Mouse (Mus musculus) midbrain, embryonic 12.5 days (tissue): ENCODE data around the gene Il18. TPM values are rescaled to one million over a fixed set of nuclear protein-coding genes. Genes with fewer than 3 reads are reported as not detected.

Source experiments
- ATAC-seq: fragments of 200-750 bp; cut with Nextera tagmentation; 2 replicates; pipeline ENCODE4 v1.8.0; 2017; ENCODE audit warnings: low read depth, moderate TSS enrichment, moderate library complexity; ENCODE audit not compliant: low FRiP score
- H3K27ac ChIP-seq: fragments of 300-500 bp; sonication (generic); replicated peaks from 2 replicates; pipeline ENCODE4 v1.5.1; 2016; ENCODE audit warnings: mild to moderate bottlenecking
- H3K27me3 ChIP-seq: fragments of 300-500 bp; sonication (generic); 2 replicates; pipeline ENCODE4 v1.6.1; 2016; ENCODE audit warnings: mild to moderate bottlenecking
- H3K36me3 ChIP-seq: fragments of 300-500 bp; sonication (generic); 2 replicates; pipeline ENCODE4 v1.6.1; 2016
- H3K4me1 ChIP-seq: fragments of 300-500 bp; sonication (generic); 2 replicates; pipeline ENCODE4 v1.6.1; 2016
- H3K4me2 ChIP-seq: fragments of 300-500 bp; sonication (generic); replicated peaks from 2 replicates; pipeline ENCODE4 v1.6.1; 2016; ENCODE audit warnings: mild to moderate bottlenecking, moderate library complexity
- H3K4me3 ChIP-seq: fragments of 300-500 bp; sonication (generic); 2 replicates; pipeline ENCODE4 v1.5.1; 2016; ENCODE audit warnings: mild to moderate bottlenecking
- H3K9ac ChIP-seq: fragments of 300-500 bp; sonication (generic); replicated peaks from 2 replicates; pipeline ENCODE4 v1.6.1; 2016; ENCODE audit warnings: mild to moderate bottlenecking, moderate library complexity
- H3K9me3 ChIP-seq: fragments of 300-500 bp; sonication (generic); 2 replicates; pipeline ENCODE4 v1.6.1; 2016; ENCODE audit warnings: mild to moderate bottlenecking
- WGBS: fragments of 180-500 bp; shearing (Covaris S2); methylation state at CpG from one replicate; pipeline ENCODE4 v1.1.7; 2016; 5-methylcytosine and 5-hydroxymethylcytosine counted together
- polyA plus RNA-seq: library from polyadenylated mRNA; unstranded; fragments of >200 nt; fragmentation: Nextera tagmentation; extraction: Ambion mirVana; gene quantifications from 2 replicates; pipeline ENCODE4 v1.2.1, GENCODE M21; 2016

Gene Il18
- polyA plus RNA-seq, 1 experiment from 2014 or later: 21.9 TPM

DNA sequence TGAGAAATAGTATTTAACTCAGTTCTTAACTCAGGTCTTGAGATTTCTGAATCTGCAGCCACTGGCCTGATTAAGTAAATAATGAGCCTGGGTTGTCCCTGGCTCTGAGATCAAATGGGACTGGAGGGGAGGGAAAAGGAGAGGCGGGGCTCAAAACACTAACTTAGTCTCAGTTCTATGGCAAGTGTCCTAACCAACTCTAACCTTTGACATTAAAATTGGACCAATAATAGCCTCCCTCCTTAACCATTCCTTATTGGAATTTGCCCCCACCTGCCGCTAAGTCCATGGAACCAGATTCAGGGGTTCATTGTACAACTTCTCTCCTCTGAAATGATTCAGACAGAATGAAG, 443 bp downstream of the Il18 start, which contains the start of gene Bco2:
Bco2 (minus strand) TSS at position 88 of the 353 bp plus-strand sequence.
- H3K27me3 ChIP-seq: no peaks in the 10 kb centered on the region
- WGBS: 12% methylated on average over 2 of the region's 2 CpGs
- ATAC-seq: peak; percentile 77

DNA sequence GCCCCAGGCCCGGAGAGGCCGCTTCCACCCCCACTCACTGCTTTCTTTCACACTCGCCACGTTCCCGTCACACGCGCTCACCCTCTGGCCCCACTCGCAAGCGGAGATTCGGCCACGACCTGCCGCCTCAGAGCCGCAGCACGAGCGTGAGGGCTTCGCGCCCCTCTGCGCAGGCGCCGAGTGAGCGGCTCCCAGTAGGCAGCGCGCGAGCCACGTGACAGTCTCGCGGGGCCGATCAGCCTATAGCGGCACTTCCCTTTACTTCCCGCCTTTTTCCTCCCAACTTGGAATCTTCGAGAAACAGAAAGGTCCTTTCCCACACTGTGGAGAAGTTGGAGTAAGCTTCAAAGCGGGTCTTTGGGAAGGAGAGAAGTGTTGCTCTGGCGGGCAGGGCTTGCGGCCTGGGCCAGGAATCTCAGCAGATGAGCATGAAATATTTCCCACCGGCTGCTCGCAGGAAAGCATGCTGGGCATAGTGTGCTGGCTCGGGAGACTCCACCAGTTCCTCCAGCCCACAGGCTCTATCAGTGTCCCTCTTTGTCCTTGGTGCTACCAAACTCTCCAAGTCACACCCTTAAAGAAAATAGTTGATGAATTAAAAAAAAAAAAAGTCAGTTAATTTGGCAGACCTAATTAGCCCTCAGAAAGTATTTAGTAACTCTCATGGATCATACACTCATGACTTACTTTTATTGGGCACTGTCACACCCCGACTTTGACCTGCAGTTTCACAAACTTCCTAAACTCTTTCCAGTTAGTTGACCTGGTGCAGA, 6.7 kb downstream of the Il18 start, which contains the start of gene Tex12:
Tex12 (minus strand) TSS at position 181 of the 773 bp plus-strand sequence.
- 0 out of 2 replicates have a peak, but pooled peaks cover 7% of the 10 kb centered on the region for H3K9me3 ChIP-seq
- H3K4me3 ChIP-seq: no peak within 1 kb of the TSS
- H3K36me3 ChIP-seq: peaks cover 6% of the 10 kb centered on the region
- WGBS: 90% methylated on average over 38 of the region's 38 CpGs
- no peak within 1 kb of the TSS for H3K4me2 ChIP-seq
- H3K27ac ChIP-seq: no peak within 1 kb of the TSS
- H3K27me3 ChIP-seq: no peaks in the 10 kb centered on the region
- no peak within 1 kb of the TSS for H3K9ac ChIP-seq
- H3K4me1 ChIP-seq: no peaks in the 10 kb centered on the region
- no peak for ATAC-seq

More for the DNA sequence above, 443 bp downstream of the Il18 start, which contains the start of gene Bco2:
- H3K36me3 ChIP-seq: no peaks in the 10 kb centered on the region
- H3K9me3 ChIP-seq: no peaks in the 10 kb centered on the region
- peak within 1 kb of the TSS; percentile 93 for H3K27ac ChIP-seq
- H3K4me1 ChIP-seq: peaks cover 16% of the 10 kb centered on the region
- peak within 1 kb of the TSS; percentile 51; the same call in 1 of the 2 replicates for H3K9ac ChIP-seq
- peak within 1 kb of the TSS; percentile 29 for H3K4me3 ChIP-seq
- peak within 1 kb of the TSS; percentile 50 for H3K4me2 ChIP-seq

DNA sequence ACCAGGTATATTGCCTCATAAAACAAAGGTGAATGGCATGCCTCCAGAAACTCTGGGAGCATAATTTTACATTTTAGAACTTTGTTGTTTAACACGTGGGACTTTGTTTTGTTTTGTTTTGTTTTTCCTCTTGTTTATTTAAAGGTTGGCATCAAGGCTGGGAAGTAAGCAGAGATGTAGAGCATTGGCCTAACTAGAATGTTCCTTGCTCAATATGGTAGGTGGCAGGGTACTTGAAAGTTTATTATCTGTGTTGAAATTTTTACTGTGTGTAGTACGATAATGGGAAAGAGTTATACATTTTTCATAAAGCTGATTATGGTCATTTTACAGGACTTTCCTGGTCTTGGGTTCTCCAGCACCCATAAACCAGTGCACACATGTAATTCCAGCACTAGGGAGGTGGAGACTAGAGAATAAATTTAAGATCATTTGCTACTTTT, 7.3 kb downstream of the Il18 start:
- Histone ChIP-seq H3K9me3 (0 out of 2 replicates have a peak, but pooled peaks cover 7% of the 10 kb centered on the region), H3K27me3 (no peaks in the 10 kb centered on the region), H3K9ac (no peak overlapping the region), H3K4me3 (no peak overlapping the region), H3K27ac (no peak overlapping the region), H3K36me3 (peaks cover 6% of the 10 kb centered on the region), H3K4me2 (no peak overlapping the region), H3K4me1 (no peaks in the 10 kb centered on the region)
- 83% methylated on average over 2 of the region's 2 CpGs for WGBS
- no peak for ATAC-seq

DNA sequence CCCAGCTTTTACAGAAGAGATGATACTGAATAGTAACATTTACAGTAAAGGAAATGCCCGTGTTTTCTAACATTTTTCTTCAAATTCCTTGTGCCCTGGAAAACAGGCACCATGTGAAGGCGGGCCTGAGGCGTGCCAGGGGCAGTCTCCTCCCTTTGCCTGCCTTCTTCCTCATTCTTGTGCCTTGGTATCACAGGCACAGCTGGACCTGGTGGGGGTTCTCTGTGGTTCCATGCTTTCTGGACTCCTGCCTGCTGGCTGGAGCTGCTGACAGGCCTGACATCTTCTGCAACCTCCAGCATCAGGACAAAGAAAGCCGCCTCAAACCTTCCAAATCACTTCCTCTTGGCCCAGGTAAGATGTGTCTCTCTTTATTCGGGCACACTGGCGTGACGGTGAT, 10.5 kb downstream of the Il18 start:
- Histone ChIP-seq H3K4me1 (no peaks in the 10 kb centered on the region), H3K27ac (no peak overlapping the region), H3K4me3 (no peak overlapping the region), H3K9ac (no peak overlapping the region), H3K36me3 (peaks cover 6% of the 10 kb centered on the region), H3K27me3 (no peaks in the 10 kb centered on the region), H3K9me3 (0 out of 2 replicates have a peak, but pooled peaks cover 7% of the 10 kb centered on the region), H3K4me2 (no peak overlapping the region)
- no peak for ATAC-seq
- WGBS: 80% methylated on average over 7 of the region's 7 CpGs

DNA sequence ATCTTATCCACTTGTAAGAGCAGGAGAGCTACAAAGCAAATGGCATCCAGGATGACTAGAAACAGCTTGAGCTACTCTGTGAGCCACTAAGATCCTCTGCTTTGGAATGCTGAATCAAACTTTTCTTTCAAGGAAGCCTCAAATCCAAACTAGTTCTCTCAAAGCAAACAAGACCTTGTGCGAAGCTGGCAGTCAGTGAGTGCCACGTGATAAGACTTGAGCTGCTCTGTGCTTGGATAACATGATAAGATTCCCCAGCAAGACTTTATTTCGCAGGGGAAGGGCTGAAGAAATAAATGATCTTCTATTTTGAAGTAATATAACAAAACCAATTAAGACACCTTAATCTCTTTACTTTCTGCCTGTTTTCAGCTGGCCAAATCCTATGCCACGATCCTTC, 11.3 kb downstream of the Il18 start:
- Histone ChIP-seq H3K9me3 (0 out of 2 replicates have a peak, but pooled peaks cover 3% of the 10 kb centered on the region), H3K36me3 (peaks cover 3% of the 10 kb centered on the region), H3K27ac (no peak overlapping the region), H3K4me2 (no peak overlapping the region), H3K4me3 (no peak overlapping the region), H3K4me1 (no peaks in the 10 kb centered on the region), H3K27me3 (no peaks in the 10 kb centered on the region), H3K9ac (no peak overlapping the region)
- no peak for ATAC-seq
- 83% methylated on average over 4 of the region's 4 CpGs for WGBS

DNA sequence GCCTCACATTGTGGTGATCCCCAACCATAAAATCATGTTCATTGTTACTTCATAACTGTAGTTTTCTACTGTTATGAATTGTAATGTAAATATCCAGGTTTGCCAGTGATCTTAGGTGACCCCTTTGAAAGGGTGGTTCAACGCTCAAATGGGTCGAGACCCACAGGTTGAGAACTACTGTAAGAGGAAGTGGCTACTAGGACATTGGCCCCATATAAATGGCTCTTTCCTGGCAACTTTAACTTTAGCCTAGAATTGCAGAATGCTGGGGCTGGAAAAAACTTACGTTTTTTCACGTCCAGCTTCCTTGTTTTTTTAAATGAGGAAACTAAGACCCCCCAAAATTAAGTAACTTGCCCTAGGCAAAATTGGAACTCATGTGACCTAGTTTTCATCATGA, 12.7 kb downstream of the Il18 start:
- H3K4me2 ChIP-seq: no peak overlapping the region
- no peaks in the 10 kb centered on the region for H3K4me1 ChIP-seq
- 91% methylated on average over 4 of the region's 4 CpGs for WGBS
- no peak overlapping the region for H3K4me3 ChIP-seq
- no peaks in the 10 kb centered on the region for H3K36me3 ChIP-seq
- no peaks in the 10 kb centered on the region for H3K27me3 ChIP-seq
- no peak for ATAC-seq
- H3K9ac ChIP-seq: no peak overlapping the region
- H3K9me3 ChIP-seq: no peaks in the 10 kb centered on the region
- no peak overlapping the region for H3K27ac ChIP-seq

DNA sequence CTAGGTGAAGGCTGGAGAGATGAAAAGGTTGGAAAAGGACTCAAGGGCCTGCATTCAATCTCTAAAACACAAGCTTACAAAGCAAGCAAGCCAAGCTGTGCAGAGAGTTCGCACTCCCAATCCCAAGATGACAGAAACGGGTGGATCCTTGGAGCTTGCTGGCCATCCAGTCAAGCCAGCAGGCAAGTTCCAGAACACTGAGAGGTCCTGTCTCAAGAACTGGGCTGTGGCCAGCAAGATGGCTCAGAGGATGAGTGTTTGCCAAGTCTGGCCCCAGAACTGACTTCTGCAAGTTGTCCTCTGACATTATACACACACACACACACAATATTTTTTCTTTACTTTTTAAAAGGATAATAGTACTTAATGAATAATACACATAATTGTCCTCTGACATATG, 13.3 kb downstream of the Il18 start:
- Histone ChIP-seq H3K4me1 (no peaks in the 10 kb centered on the region), H3K27me3 (no peaks in the 10 kb centered on the region), H3K4me3 (no peak overlapping the region), H3K27ac (no peak overlapping the region), H3K36me3 (no peaks in the 10 kb centered on the region), H3K4me2 (no peak overlapping the region), H3K9me3 (no peaks in the 10 kb centered on the region), H3K9ac (no peak overlapping the region)
- no peak for ATAC-seq
- WGBS: 92% methylated on average over 2 of the region's 2 CpGs

DNA sequence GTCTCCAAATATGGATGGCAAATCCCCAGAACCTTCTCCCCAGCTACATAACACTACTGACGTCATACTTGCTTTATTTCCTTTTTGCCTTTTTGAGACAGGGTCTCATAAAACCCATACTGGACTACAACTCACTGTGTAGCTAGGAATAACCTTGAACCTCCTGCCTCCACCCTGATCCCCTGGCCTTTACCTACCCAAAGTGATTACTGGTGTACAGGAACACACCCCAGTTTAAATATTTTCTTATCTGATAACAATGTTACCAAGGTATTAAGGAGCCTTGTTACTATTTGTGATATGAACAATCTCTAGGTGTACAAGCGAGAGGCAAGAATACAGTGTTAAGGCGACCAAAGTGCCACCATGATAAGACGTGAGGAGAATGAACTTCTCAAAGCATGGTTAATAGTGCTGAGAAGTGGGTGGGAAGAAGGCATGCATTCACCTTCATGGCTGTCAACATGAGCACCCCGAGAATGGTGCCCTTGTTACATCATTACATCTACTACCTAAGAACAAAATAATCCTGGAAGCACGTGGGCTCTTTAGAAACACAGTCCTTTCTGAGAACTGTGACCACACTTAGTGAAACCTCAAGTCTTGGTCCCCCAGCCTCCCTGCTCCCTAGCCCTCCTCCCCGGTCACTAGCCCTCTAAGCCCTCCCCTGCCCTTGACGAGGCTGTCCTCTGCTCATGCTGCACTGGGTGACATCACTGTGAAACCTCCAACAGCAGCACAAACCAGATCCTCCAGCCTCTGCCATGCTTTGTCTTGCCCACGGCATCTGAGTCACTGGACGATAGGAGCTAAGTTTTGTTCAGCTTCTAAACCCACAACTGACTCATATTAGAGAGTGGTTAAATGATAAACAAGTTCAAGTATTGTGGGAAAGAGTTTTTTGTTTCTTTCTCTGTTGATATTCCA, 15.2 kb downstream of the Il18 start:
- ATAC-seq: no peak
- no peaks in the 10 kb centered on the region for H3K4me1 ChIP-seq
- H3K4me3 ChIP-seq: no peak overlapping the region
- H3K27me3 ChIP-seq: no peaks in the 10 kb centered on the region
- no peak overlapping the region for H3K4me2 ChIP-seq
- no peaks in the 10 kb centered on the region for H3K36me3 ChIP-seq
- H3K9ac ChIP-seq: no peak overlapping the region
- H3K9me3 ChIP-seq: no peaks in the 10 kb centered on the region
- no peak overlapping the region for H3K27ac ChIP-seq
- 81% methylated on average over 10 of the region's 10 CpGs for WGBS

DNA sequence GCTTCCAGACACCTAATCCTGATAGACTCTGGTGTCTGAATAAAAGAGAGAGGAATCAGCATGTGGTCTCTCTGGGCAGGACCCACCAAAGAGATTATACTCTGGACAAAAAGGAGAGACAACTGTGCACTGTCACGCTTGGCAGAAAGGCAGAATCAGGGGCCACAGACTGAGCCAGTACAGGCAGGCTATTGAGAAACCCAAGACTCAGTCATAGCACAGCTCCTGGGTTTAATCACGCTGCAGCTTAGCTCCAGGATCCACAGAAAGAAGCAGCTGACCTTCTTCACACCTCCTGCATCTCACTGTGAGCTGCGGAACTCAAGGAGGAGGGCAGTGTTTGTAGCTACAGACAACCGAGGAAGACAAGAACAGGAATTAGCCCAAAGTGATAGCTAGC, 25.7 kb downstream of the Il18 start:
- H3K27me3 ChIP-seq: no peaks in the 10 kb centered on the region
- no peak overlapping the region for H3K4me2 ChIP-seq
- no peaks in the 10 kb centered on the region for H3K4me1 ChIP-seq
- H3K9ac ChIP-seq: no peak overlapping the region
- H3K9me3 ChIP-seq: no peaks in the 10 kb centered on the region
- no peak for ATAC-seq
- no peaks in the 10 kb centered on the region for H3K36me3 ChIP-seq
- 18% methylated on average over 4 of the region's 4 CpGs for WGBS
- no peak overlapping the region for H3K4me3 ChIP-seq
- no peak overlapping the region for H3K27ac ChIP-seq

DNA sequence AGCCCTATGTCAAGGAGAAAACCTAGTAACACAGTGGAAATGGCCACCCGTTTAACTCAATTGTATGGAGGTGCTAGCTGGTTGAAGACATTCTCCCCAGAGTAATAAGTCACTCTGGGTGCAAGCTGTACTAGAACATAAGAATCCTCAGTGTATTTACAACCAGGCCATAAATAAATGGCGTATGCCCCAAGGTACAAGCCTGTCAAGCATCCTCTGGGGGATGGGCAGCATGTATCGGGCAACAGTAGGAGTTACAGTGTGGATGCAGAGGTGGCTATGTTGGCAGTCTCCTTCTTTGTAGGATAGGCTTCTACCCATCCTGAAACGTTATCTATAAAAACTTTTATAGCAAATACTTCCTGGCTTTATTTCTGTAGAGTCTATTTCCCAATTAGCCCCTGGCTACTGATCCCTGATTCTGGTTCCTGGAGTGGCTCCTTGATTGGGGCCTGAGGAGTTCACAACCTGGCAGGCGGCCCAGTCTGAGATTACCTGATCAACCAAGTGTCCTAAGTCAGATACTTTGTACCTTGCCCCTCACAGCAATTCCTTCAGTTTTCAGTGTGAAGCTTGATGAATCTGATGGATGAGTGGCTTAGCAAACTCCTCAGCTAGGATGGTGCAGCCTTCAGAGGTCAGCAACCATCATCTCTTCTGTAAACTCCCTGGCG, 30.7 kb downstream of the Il18 start:
- H3K4me1 ChIP-seq: no peaks in the 10 kb centered on the region
- WGBS: 84% methylated on average over 6 of the region's 6 CpGs
- no peak overlapping the region for H3K27ac ChIP-seq

DNA sequence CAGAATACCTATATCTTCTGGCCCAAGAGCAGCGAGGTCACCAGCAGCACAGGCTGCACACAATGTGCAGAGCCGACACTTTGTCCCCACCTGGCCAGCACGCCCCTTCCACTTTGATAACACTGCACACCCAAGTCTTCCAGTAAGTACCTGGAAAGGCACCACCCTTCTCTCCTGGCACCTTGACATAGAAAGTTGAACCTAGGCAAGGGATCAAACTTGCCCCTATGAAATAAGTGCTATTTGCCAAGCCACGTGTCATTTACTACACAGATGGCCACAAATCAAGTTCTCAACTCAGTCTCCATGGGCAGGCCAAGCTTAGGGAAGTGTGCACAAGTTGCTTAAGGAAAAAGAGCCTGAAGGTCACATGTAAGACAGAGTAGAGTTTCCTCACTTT, 32.3 kb downstream of the Il18 start:
- Histone ChIP-seq H3K4me3 (no peak overlapping the region), H3K27me3 (no peaks in the 10 kb centered on the region), H3K36me3 (no peaks in the 10 kb centered on the region), H3K4me2 (no peak overlapping the region), H3K9ac (no peak overlapping the region), H3K4me1 (no peaks in the 10 kb centered on the region), H3K9me3 (no peaks in the 10 kb centered on the region), H3K27ac (no peak overlapping the region)
- no peak for ATAC-seq
- WGBS: 80% methylated on average over 4 of the region's 4 CpGs

More for the DNA sequence above, 30.7 kb downstream of the Il18 start:
- Histone ChIP-seq H3K9ac (no peak overlapping the region), H3K9me3 (no peaks in the 10 kb centered on the region), H3K4me3 (no peak overlapping the region), H3K36me3 (no peaks in the 10 kb centered on the region), H3K27me3 (no peaks in the 10 kb centered on the region), H3K4me2 (no peak overlapping the region)
- no peak for ATAC-seq
